Mouse (Mus musculus): ENCODE data around the gene Kcnk6. TPM values are rescaled to one million over a fixed set of nuclear protein-coding genes. Genes with fewer than 3 reads are reported as not detected.
"Not testable (repeated sequence)": the region's sequence is repeated elsewhere in the genome, so short reads cannot be mapped to it uniquely, and the experiment has no call there.

The Kcnk6 gene
- polyA plus RNA-seq, 1 experiment, result 26.5 TPM

GRCm38 (mm10) chr7:29247706-29248105, 15.4 kb upstream of the Kcnk6 start:
- 10% methylated on average over 19 of the region's 19 CpGs for WGBS
- no peak for DNase-seq (ENCODE audit: low read depth, low spot score)

DNA sequence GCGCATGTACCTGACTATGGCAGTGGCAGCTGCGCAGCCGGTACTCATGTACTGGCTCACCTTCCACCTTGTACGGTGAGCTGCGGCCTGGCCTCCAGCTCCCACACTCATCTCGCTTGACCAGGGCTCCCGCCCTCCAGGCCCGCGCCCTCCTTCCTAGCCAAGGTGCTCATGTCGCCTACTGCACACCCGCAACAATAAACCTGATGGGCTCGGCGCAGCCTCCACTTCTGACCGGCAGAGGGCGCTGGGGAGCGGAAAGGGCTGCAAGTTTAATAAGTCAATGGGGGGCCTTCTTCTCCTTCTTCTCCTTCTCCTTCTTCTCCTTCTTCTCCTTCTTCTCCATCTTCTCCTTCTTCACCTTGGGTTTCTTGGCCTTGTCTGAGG, 15.0 kb upstream of the Kcnk6 start:
- 17% methylated on average over 16 of the region's 16 CpGs for WGBS

DNA sequence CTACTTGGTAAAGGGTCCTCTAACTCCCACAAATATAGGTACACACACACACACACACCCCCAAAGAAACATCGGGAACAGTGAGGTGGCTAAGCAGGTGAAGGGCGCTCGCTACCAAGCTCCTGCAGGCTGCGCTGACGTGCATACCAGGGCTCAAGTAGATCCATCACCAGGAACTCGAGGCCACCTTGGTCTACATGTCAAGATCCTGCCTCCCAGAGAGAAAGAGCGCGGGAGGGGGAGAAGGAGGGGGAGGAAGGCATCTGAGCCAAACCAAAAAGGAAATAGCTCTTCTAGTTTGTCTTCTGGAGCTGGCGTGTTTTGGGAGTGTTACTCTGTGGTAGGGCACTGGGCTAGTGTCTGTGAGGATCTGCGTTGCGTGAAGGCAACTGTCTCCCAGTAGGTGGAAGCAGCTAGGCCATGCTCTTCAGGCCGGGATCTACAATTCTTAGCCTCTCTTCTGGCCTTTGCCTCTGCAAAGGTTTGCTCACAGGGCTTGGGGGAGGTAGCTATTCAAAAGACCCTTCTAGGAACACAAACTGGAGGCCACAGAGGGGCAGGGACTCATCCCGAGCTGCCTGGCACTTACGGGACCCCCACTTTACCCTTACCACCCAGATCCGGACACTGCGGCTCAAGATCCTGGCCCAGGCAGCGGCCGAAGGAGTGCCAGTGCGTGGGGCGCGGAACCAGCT, 14.5 kb upstream of the Kcnk6 start:
- WGBS, result 42% methylated on average over 21 of the region's 21 CpGs
- no peak for DNase-seq (ENCODE audit: low read depth, low spot score)

More for the DNA sequence above, 15.0 kb upstream of the Kcnk6 start:
- no peak for DNase-seq (ENCODE audit: low read depth, low spot score)

DNA sequence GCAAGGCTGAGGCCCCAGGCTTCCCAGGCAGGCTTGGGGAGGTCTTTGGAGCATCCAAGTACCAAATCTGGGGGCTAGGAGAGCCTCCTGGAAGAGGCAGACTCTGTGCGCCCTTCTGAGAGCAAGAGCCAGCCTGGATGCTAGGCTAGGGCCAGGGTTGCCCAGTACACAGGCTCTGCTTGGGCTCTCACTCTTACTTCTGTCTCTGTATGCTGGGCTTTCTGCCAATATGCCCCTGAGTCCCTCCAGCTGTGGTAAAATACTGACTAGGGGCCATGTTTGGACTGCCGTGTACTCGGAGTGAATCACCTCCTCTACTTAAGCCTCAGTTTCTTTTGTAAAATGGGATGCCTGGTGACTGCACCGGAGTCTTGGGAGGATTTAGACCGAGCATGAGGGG, 13.7 kb upstream of the Kcnk6 start:
- WGBS, result 64% methylated on average over 5 of the region's 5 CpGs
- DNase-seq (ENCODE audit: low read depth, low spot score), result no peak

- 74% methylated on average over 7 of the region's 7 CpGs for WGBS
- no peak for DNase-seq (ENCODE audit: low read depth, low spot score)
Measured at GRCm38 (mm10) chr7:29244732-29245416, 12.6 kb upstream of the Kcnk6 start.

DNA sequence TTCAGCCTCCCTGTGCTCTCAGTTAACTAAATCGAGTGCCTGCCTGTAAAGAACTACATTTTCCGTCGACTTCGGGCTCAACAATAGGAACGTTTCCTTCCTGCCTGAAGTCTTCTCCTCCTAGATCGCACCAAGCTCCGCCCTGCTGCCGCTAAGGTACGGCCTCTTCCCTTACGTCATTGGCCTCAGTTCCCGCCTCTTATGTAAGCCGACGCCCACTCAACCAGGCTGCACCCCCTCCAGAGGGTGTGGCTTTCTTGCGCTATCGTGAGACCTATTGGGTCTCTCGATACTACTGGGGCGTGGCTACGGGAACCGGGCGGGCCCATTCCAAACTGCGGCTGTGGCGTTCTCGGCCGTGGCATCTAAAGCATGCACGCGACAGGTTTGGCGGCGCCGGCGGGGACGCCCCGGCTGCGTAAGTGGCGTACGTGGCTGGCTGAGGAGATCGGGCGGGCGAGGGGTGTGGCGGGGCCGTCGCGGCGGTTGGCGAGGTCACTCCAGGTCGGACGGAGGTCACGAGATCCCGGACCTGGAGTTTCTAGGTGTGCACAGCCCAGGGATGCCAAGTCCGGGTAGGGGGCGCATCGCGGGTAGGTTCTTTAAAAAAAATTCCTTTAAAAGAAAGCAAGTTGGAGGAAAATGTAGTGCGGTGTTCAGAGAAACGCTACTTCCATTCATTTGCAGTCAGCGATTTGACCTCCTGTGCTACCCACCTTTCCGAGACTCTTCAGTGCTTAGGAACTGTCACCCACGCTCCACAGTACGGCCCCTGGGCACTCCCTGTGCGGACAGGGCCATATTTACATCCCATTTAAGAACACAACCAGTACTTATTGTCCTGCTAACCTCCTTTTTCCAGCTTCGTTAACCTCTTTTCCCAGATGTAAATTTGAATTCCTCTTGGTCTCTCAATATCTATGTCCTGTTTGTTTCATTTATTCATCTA, 6.0 kb upstream of the Kcnk6 start, which contains the start of gene Yif1b:
Gene Yif1b, plus strand, starts transcription at position 311 of the 949 bp plus-strand sequence.
- peak; percentile 97 for DNase-seq (ENCODE audit: low read depth, low spot score)
- WGBS, result under 1% methylated on average over 60 of the region's 60 CpGs

DNA sequence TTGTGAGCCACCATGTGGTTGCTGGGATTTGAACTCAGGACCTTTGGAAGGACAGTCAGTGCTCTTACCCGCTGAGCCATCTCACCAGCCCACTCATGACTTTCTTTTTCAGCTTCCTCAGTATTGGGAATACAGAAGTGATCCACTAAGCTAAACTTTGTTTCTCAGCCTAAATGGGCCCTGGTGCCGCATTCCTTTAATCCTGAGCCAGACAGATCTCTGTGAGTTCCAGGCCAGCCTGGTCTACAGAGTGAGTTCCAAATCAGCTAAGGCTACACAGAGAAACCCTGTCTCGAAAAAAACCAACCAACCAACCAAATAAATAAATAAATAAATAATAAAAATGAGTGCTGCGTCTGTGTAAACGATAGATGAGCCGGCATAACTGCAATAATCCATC, 5.3 kb upstream of the Kcnk6 start:
- WGBS, result 20% methylated on average over 6 of the region's 6 CpGs
- DNase-seq (ENCODE audit: low read depth, low spot score), result not testable (repeated sequence)

DNA sequence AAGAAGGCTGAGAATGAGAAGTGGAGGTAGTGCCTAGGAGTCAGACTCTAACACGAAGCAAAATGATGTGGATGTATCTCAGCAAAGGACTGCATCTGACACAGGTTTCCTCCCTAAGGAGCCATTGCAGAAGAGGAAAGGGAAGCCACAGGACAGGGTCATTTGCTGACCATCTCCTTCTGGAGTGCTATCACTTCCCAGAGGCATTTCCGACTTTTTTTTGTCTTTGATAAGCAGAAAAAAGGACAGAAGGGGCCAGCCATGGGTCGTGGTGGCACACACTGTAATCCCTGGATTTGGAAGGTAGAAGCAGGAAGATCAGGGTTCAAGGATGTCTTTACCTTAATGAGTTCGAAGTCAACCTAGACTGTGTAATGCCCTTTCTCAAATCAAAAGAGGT, 4.3 kb upstream of the Kcnk6 start:
- no peak for DNase-seq (ENCODE audit: low read depth, low spot score)
- WGBS, result 81% methylated on average over 4 of the region's 4 CpGs

- no peak for DNase-seq (ENCODE audit: low read depth, low spot score)
- 89% methylated on average over 5 of the region's 5 CpGs for WGBS
Measured at GRCm38 (mm10) chr7:29234661-29235060, 2.3 kb upstream of the Kcnk6 start.

GRCm38 (mm10) chr7:29233745-29234144, 1.4 kb upstream of the Kcnk6 start:
- WGBS, result 29% methylated on average over 6 of the region's 6 CpGs
- DNase-seq (ENCODE audit: low read depth, low spot score), result no peak

DNA sequence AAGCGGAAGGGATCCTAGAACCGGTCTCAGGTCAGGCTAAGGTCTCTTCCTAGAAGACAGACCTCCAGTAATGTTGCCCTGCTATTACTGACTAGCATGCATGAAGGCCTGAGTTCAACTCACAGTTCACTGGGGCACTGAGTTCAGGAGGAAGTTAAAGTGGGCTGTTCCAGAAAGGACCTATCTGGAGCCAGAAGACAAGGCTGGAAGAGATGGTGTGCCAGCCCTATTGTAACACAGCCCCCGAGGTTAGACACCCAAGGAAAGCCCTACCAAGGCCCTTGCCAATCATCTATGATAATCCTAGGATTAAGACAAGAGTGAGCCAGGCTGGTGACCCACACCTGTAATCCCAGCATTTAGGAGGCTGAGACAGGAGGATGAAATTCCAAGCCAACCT, 798 bp downstream of the Kcnk6 start:
- WGBS, result 61% methylated on average over 3 of the region's 3 CpGs
- no peak for DNase-seq (ENCODE audit: low read depth, low spot score)

DNA sequence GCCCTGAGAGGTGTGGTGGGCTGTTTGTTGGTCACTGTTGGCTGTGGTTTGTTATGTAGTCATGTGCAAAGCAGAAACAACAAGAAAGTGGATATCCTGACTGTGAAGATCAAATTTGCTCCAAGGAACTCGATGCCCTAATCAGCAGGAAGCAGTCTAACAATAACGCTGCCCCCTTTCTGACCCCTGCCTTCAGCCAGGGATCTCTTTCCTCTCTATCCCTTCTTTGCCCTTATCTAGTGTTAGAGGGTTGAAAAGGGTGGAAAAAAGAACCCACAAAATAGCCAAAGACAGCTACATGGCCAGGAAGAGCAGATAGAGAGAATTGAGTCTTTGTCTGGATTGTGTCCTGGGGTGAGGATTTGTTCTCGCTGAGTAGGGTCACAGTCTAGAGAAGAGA, 1.8 kb downstream of the Kcnk6 start:
- DNase-seq (ENCODE audit: low read depth, low spot score), result no peak
- WGBS, result 72% methylated on average over 3 of the region's 3 CpGs

DNA sequence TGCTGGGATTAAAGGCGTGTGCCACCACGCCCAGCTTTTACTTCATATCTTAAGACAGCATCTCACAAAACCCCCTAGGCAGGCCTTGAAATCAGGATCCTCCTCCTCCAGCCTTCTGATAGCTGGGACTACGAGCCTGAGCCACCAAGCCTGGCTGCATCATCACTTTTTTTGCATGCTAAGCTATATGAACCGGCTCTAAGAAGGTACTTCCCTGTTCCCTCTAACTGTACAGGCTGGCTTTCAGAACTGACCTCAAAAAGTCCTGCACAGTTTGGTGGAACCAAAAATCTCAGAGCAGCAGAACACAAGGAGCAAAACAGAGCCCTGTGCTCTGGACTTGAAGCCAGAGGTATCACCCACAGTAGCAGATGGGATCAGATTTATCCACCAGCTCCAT, 4.1 kb downstream of the Kcnk6 start:
- no peak for DNase-seq (ENCODE audit: low read depth, low spot score)
- WGBS, result 64% methylated on average over 4 of the region's 4 CpGs

DNA sequence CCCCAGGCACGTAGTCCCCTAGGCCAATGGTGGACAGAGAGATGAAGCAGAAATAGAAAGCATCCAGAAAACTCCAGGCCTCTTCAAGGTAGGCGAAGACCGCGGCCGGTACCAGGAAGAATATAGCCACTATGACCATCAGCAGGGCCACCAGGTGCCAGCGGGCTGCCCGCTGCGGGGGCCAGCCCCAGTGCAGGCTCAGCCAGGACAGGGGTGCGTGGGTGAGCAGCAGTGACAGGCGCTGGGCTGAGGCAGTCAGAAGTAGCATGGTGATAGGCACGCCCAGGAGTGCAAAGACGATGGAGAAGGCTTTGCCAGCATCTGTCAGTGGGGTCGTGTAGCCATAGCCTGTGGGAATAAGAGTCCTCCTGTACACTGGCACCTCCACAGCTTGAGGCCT, 6.8 kb downstream of the Kcnk6 start:
- 83% methylated on average over 13 of the region's 13 CpGs for WGBS
- DNase-seq (ENCODE audit: low read depth, low spot score), result no peak

GRCm38 (mm10) chr7:29224756-29225394, 7.4 kb downstream of the Kcnk6 start:
- WGBS, result 58% methylated on average over 16 of the region's 16 CpGs
- DNase-seq (ENCODE audit: low read depth, low spot score), result no peak

DNA sequence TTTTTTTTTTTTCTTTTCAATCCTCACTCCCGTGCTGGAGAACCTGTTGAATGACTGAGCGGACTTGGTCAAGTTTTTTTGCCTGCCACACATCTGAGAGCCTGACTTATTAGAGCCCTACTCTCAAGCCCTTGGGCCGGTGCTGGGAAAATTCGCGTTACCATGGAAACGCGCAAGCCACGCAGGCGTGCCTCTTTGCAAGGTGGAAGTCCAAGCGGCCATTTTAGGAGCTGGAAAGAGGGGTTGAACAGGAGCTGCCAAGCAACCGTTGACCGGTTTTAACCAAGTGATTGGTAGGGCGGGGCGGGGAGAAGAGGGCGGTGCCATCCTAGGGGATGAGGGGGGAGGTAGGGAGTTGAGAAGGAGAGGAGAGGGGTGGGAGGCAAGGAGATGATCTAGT, 17.5 kb downstream of the Kcnk6 start:
- DNase-seq (ENCODE audit: low read depth, low spot score), result no peak
- WGBS, result 72% methylated on average over 15 of the region's 15 CpGs

DNA sequence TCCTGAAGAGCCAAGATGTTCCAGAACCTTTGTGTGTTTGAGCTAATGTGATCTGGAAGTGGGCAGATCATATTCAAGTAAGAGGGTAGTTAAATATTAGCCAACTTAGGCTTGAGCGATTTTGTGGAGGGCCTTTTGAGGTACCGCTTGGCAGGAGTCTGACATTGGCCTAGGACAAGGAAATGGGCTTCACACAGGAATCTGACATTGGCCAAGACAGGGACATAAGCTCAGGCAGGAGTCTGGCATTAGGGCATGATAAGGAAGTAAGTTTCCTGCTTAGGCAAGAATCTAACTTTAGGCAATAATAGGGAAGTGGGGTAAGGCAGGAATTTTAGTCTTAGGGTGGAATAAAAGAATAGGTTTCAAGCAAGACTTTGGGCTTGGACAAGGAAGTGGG, 18.1 kb downstream of the Kcnk6 start:
- DNase-seq (ENCODE audit: low read depth, low spot score), result no peak
- 46% methylated on average over 2 of the region's 2 CpGs for WGBS

DNA sequence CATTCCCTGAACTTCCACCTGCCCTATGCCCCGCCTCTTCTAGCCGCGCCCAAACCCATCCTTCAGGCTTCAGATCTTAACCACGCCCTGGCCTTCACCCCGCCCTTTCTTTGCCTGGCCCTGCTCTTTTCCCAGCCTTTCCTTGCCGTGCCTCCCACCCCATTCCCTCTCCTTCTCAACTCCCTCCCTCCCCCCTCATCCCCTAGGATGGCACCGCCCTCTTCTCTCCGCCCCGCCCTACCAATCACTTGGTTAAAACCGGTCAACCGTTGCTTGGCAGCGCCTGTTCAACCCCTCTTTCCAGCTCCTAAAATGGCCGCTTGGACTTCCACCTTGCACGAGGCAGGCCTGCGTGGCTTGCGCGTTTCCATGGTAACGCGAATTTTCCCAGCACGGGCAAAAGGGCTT, 18.6 kb downstream of the Kcnk6 start, which contains the start of gene Catsperg1:
Gene Catsperg1, minus strand, starts transcription at position 361 of the 408 bp plus-strand sequence.
- DNase-seq (ENCODE audit: low read depth, low spot score), result no peak
- WGBS, result 29% methylated on average over 20 of the region's 20 CpGs

DNA sequence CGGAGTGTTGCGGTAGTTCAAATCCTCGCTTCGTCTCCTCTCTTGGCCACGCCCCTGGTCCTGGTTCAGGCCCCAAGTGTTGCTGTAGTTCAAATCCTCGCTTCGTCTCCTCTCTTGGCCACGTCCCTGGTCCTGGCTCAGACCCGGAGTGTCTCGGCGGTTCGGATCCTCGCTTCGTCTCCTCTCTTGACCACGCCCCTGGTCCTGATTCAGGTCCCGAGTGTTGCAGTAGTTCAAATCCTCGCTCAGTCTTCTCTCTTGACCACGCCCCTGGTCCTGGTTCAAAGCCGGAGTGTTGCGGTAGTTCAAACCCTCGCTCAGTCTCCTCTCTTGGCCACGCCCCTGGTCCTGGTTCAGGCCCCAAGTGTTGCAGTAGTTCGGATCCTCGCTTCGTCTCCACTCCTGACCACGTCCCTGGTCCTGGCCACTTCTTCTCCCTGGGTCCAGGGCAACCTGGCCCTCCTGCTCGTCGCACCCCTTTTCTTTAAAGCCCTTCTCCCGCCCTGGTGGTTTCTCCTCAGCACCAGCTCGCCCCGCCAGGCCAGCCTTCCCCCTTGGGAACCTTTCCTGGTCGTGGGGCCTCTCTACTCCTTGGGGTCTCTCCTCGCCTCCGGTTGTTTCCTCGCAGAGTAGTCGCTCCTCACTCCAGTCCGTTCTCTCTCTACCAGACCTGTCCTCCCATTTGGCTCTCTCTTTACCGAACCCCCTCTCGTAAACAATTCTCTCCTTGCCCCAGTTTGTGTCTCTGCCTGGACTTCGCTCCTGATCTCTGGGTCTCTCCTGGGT, 19.3 kb downstream of the Kcnk6 start:
- WGBS, result 62% methylated on average over 40 of the region's 40 CpGs
- not testable (repeated sequence) for DNase-seq (ENCODE audit: low read depth, low spot score)

Data from large intestine, adult 2 months (tissue).